Mouse (Mus musculus): ENCODE measurements around the gene Usp5.
"Not testable (repeated sequence)": the region's sequence is repeated elsewhere in the genome, so short reads cannot be mapped to it uniquely, and the experiment has no call there.

The Usp5 gene

GRCm38 (mm10) chr6:124840241-124841167, 11.2 kb upstream of the Usp5 start, which contains the start of gene Gnb3:
Gene Gnb3, minus strand, starts transcription at chr6:124840275.
- no peak for DNase-seq

GRCm38 (mm10) chr6:124839805-124840204, 10.5 kb upstream of the Usp5 start:
- DNase-seq, result no peak

GRCm38 (mm10) chr6:124836411-124836810, 7.1 kb upstream of the Usp5 start:
- DNase-seq, result no peak

- no peak for DNase-seq
Measured at GRCm38 (mm10) chr6:124835531-124835930, 6.2 kb upstream of the Usp5 start.

- no peak for DNase-seq
Measured at GRCm38 (mm10) chr6:124834512-124835081, 5.3 kb upstream of the Usp5 start.

- no peak for DNase-seq
Measured at GRCm38 (mm10) chr6:124831649-124832048, 2.4 kb upstream of the Usp5 start.

GRCm38 (mm10) chr6:124831199-124831598, 1.9 kb upstream of the Usp5 start:
- DNase-seq, result not testable (repeated sequence)

- peak; percentile 96 for DNase-seq
Measured at GRCm38 (mm10) chr6:124829799-124830700, 766 bp upstream of the Usp5 start.

GRCm38 (mm10) chr6:124828101-124828592, 1.1 kb downstream of the Usp5 start:
- DNase-seq, result no peak

- DNase-seq, result no peak
Measured at GRCm38 (mm10) chr6:124822049-124822448, 7.2 kb downstream of the Usp5 start.

GRCm38 (mm10) chr6:124820891-124821290, 8.4 kb downstream of the Usp5 start:
- DNase-seq, result no peak

GRCm38 (mm10) chr6:124817971-124818370, 11.3 kb downstream of the Usp5 start:
- no peak for DNase-seq

- DNase-seq, result no peak
Measured at GRCm38 (mm10) chr6:124817563-124817962, 11.7 kb downstream of the Usp5 start.

GRCm38 (mm10) chr6:124817125-124817524, 12.2 kb downstream of the Usp5 start:
- DNase-seq, result no peak

- no peak for DNase-seq
Measured at GRCm38 (mm10) chr6:124816611-124817010, 12.7 kb downstream of the Usp5 start.

- DNase-seq, result no peak
Measured at GRCm38 (mm10) chr6:124814858-124815774, 14.2 kb downstream of the Usp5 start.

- no peak for DNase-seq
Measured at GRCm38 (mm10) chr6:124814448-124814847, 14.8 kb downstream of the Usp5 start.

- DNase-seq, result peak; percentile 92
Measured at GRCm38 (mm10) chr6:124813933-124814332, 15.4 kb downstream of the Usp5 start, which contains the start of gene Tpi1. Gene Tpi1, minus strand, starts transcription at chr6:124814296.

GRCm38 (mm10) chr6:124813496-124813895, 15.8 kb downstream of the Usp5 start:
- peak; percentile 82 for DNase-seq

- DNase-seq, result no peak
Measured at GRCm38 (mm10) chr6:124812848-124813247, 16.4 kb downstream of the Usp5 start.

- no peak for DNase-seq
Measured at GRCm38 (mm10) chr6:124811701-124812560, 17.4 kb downstream of the Usp5 start.
